Mouse (Mus musculus) ES-Bruce4 (cell line): Measurements from ENCODE around the gene Adamts20.

Experiments used
- CTCF ChIP-seq: IDR thresholded peaks from one replicate; pipeline ENCODE4 v1.8.1; 2011; ENCODE audit warnings: low read depth, low read length
- EP300 ChIP-seq: IDR thresholded peaks from 2 replicates; pipeline ENCODE4 v1.6.1; 2011; ENCODE audit warnings: low read depth, low read length; ENCODE audit not compliant: insufficient read depth
- POLR2A ChIP-seq: IDR thresholded peaks from one replicate; pipeline ENCODE4 v1.8.1; 2011; ENCODE audit warnings: low read length; ENCODE audit not compliant: insufficient read depth

DNA sequence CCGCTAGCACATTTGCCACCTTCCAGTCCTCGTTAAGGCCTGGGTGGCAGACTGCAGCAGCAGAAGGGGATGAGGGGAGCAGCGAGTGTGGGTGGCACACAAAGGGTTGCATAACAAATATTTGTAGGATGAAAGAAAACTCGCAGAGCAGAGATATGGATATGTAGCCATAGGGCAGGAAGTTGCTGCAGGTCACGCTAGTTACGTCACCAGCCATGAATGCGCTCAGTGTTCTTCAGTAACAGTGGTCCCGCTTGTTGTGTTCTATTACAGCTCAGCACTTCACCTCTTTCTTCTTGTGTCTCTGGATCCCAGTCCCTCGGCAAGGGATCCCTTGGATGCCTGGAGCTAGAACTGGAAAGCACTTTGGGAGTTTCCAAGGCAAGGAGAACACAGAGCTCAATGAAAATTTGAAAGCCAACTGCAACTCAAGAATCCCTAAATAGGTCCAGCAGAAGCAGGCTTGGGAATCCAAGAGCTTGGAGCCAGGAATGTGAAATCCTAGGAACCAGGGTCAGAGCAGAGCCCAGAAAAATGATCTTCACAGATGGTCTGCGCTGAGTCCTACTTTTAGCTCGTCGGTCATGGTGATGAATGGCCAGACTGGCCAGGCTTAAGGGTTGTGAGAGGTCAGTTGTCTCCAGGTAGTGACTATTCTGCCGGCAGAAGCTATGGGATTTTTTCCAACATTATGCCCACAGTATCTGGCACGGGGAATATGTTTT, 34.4 kb downstream of the Adamts20 start:
- TF ChIP-seq CTCF (no peak), EP300 (no peak), POLR2A (no peak)
